Comparison of ENCODE assay signal across 10 mouse cellular contexts in the genomic region with DNA sequence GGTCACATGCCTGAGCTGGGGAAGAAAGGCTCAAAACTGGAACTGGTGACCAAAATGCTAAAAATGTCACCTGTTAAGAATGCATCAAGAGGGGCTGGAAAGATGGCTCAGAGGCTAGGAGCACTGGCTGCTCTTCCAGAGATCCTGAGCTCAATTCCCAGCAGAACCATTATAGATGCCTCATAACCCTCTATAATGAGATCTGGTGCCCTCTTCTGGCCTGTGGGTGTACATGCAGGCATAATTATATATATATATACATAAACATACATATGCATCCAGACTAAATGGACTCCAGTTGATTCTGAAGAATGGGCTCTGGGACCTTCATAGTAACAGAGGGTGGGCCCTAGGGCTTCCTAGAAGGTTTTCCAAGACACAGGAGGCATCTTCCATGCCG. TPM values are rescaled to one million over a fixed set of nuclear protein-coding genes. Genes with fewer than 3 reads are reported as not detected.
DNase-seq lines count a peak whose midpoint lies in the region; ATAC-seq and TF ChIP-seq lines count a peak whose summit lies in the region.
"Had no signal": no experiment of that assay in that cellular context is flagged by ENCODE, and none has a peak within 500 bp of the region (broad histone marks: within the 10 kb centered on the region; RNA-seq: fewer than 3 reads in every experiment).

No protein-coding gene starts in this region.

- WGBS in embryonic facial prominence, embryonic 11.5 days, result 100% methylated on average over 1 of the region's 1 CpGs
- 89% methylated on average over 1 of the region's 1 CpGs for WGBS in embryonic facial prominence, embryonic 10.5 days
- WGBS in midbrain, postnatal 0 days, result 93% methylated on average over 1 of the region's 1 CpGs
- 91% methylated on average over 1 of the region's 1 CpGs for WGBS in midbrain, embryonic 10.5 days
- WGBS in hindbrain, postnatal 0 days, result 91% methylated on average over 1 of the region's 1 CpGs

- no peaks in the 10 kb centered on the region for H3K9me3 ChIP-seq in embryonic facial prominence, embryonic 11.5 days (replicated peaks; ENCODE audit: control insufficient read depth, low read length)
- H3K9me3 ChIP-seq in embryonic facial prominence, embryonic 10.5 days, result no peaks in the 10 kb centered on the region
- H3K9me3 ChIP-seq in midbrain, postnatal 0 days (ENCODE audit: low read length), result no peaks in the 10 kb centered on the region
- 0 out of 2 replicates have a peak, but pooled peaks cover 5% of the 10 kb centered on the region for H3K9me3 ChIP-seq in midbrain, embryonic 10.5 days (replicated peaks)
- H3K9me3 ChIP-seq in hindbrain, postnatal 0 days (ENCODE audit: low read length), result no peaks in the 10 kb centered on the region
- H3K9me3 ChIP-seq: G1E; heart, embryonic 13.5 days had no signal

- H3K36me3 ChIP-seq in embryonic facial prominence, embryonic 11.5 days (replicated peaks; ENCODE audit: control insufficient read depth, insufficient read depth, low read depth, low read length), result no peaks in the 10 kb centered on the region
- H3K36me3 ChIP-seq in embryonic facial prominence, embryonic 10.5 days (replicated peaks), result no peaks in the 10 kb centered on the region
- no peaks in the 10 kb centered on the region for H3K36me3 ChIP-seq in midbrain, postnatal 0 days (ENCODE audit: insufficient read depth, low read length)
- H3K36me3 ChIP-seq in midbrain, embryonic 10.5 days, result no peaks in the 10 kb centered on the region
- H3K36me3 ChIP-seq in hindbrain, postnatal 0 days (ENCODE audit: insufficient read depth, low read length), result no peaks in the 10 kb centered on the region
- H3K36me3 ChIP-seq: G1E; heart, embryonic 13.5 days had no signal

- H3K4me1 ChIP-seq in embryonic facial prominence, embryonic 11.5 days (ENCODE audit: control insufficient read depth, insufficient read depth, low read length), result no peaks in the 10 kb centered on the region
- H3K4me1 ChIP-seq in embryonic facial prominence, embryonic 10.5 days, result no peaks in the 10 kb centered on the region
- H3K4me1 ChIP-seq in midbrain, postnatal 0 days (ENCODE audit: insufficient read depth, low read length), result no peaks in the 10 kb centered on the region
- no peaks in the 10 kb centered on the region for H3K4me1 ChIP-seq in midbrain, embryonic 10.5 days
- no peaks in the 10 kb centered on the region for H3K4me1 ChIP-seq in hindbrain, postnatal 0 days (ENCODE audit: insufficient read depth, low read length)

- no peak for ATAC-seq in embryonic facial prominence, embryonic 11.5 days (replicated peaks; ENCODE audit: insufficient number of reproducible peaks, low FRiP score, low TSS enrichment, low read depth)
- no peak for ATAC-seq in midbrain, postnatal 0 days (ENCODE audit: low FRiP score)
- ATAC-seq in hindbrain, postnatal 0 days, result peak; percentile 38; the same call in 1 of the 2 replicates
- peak; percentile 49; the same call in 1 of the 2 replicates for ATAC-seq in neutrophil, adult 5-6 weeks (ENCODE audit: extremely low read depth, insufficient number of reproducible peaks, low FRiP score, poor library complexity, severe bottlenecking)

- H3K4me2 ChIP-seq in embryonic facial prominence, embryonic 11.5 days (ENCODE audit: low read depth, low read length), result no peak overlapping the region
- no peak overlapping the region for H3K4me2 ChIP-seq in midbrain, postnatal 0 days (ENCODE audit: low read depth, low read length, poor library complexity, severe bottlenecking)
- no peak overlapping the region for H3K4me2 ChIP-seq in hindbrain, postnatal 0 days (ENCODE audit: low read depth, low read length)
- H3K4me2 ChIP-seq: heart, embryonic 13.5 days had no signal

- DNase-seq in embryonic facial prominence, embryonic 11.5 days (ENCODE audit: low spot score), result peak; percentile 57
- DNase-seq in embryonic facial prominence, embryonic 10.5 days (ENCODE audit: low spot score), result no peak
- DNase-seq in midbrain, postnatal 0 days (ENCODE audit: low spot score), result peak; percentile 61
- DNase-seq in midbrain, embryonic 10.5 days (ENCODE audit: low spot score), result no peak
- peak; percentile 32 for DNase-seq in cerebellum, adult 9-10 months
- peak; percentile 68 for DNase-seq in hindbrain, postnatal 0 days (ENCODE audit: low spot score)
- no peak for DNase-seq in urinary bladder, postnatal 36 days (ENCODE audit: low spot score in 2 of 2)

- no peak overlapping the region for H3K4me3 ChIP-seq in embryonic facial prominence, embryonic 11.5 days (ENCODE audit: low read depth, low read length)
- H3K4me3 ChIP-seq in embryonic facial prominence, embryonic 10.5 days, result no peak overlapping the region
- H3K4me3 ChIP-seq in midbrain, postnatal 0 days (ENCODE audit: low read depth, low read length), result no peak overlapping the region
- H3K4me3 ChIP-seq in midbrain, embryonic 10.5 days, result no peak overlapping the region
- H3K4me3 ChIP-seq in hindbrain, postnatal 0 days (ENCODE audit: low read length), result no peak overlapping the region
- H3K4me3 ChIP-seq: heart, embryonic 13.5 days had no signal

- TF ChIP-seq CTCF in midbrain, postnatal 0 days (IDR thresholded peaks at IDR 0.05), result peak; percentile 63
- peak; percentile 63 for TF ChIP-seq CTCF in hindbrain, postnatal 0 days (IDR thresholded peaks at IDR 0.05; ENCODE audit: low read depth)

- H3K27ac ChIP-seq in embryonic facial prominence, embryonic 11.5 days (replicated peaks; ENCODE audit: low read depth, low read length), result no peak overlapping the region
- H3K27ac ChIP-seq in embryonic facial prominence, embryonic 10.5 days (replicated peaks), result no peak overlapping the region
- H3K27ac ChIP-seq in midbrain, postnatal 0 days (ENCODE audit: low read depth, low read length), result no peak overlapping the region
- H3K27ac ChIP-seq in midbrain, embryonic 10.5 days (replicated peaks), result no peak overlapping the region
- H3K27ac ChIP-seq in hindbrain, postnatal 0 days, result no peak overlapping the region
- H3K27ac ChIP-seq: heart, embryonic 13.5 days had no signal

- no peak overlapping the region for H3K9ac ChIP-seq in embryonic facial prominence, embryonic 11.5 days (replicated peaks; ENCODE audit: low read length)
- no peak overlapping the region for H3K9ac ChIP-seq in midbrain, postnatal 0 days (replicated peaks; ENCODE audit: low read length, poor library complexity, severe bottlenecking)
- H3K9ac ChIP-seq in hindbrain, postnatal 0 days (replicated peaks; ENCODE audit: low read length), result no peak overlapping the region
- H3K9ac ChIP-seq: heart, embryonic 13.5 days had no signal

- H3K27me3 ChIP-seq in embryonic facial prominence, embryonic 11.5 days (ENCODE audit: control insufficient read depth, insufficient read depth, low read length), result no peaks in the 10 kb centered on the region
- H3K27me3 ChIP-seq in embryonic facial prominence, embryonic 10.5 days (replicated peaks; ENCODE audit: low read depth, poor library complexity, severe bottlenecking), result no peaks in the 10 kb centered on the region
- no peaks in the 10 kb centered on the region for H3K27me3 ChIP-seq in midbrain, postnatal 0 days (ENCODE audit: insufficient read depth, low read length)
- H3K27me3 ChIP-seq in midbrain, embryonic 10.5 days (ENCODE audit: low read depth, poor library complexity, severe bottlenecking), result no peaks in the 10 kb centered on the region
- H3K27me3 ChIP-seq in hindbrain, postnatal 0 days (ENCODE audit: insufficient read depth, low read length), result no peaks in the 10 kb centered on the region
- H3K27me3 ChIP-seq: heart, embryonic 13.5 days had no signal

RNA-seq across cellular contexts. Expression of a gene that starts 18.2 kb away (rescaled TPM):
- not detected in 2 replicates for polyA plus RNA-seq in embryonic facial prominence, embryonic 11.5 days (2014; fragmentation: Nextera tagmentation; extraction: Ambion mirVana)
- not detected in 2 replicates for polyA plus RNA-seq in embryonic facial prominence, embryonic 10.5 days (2016; fragmentation: Nextera tagmentation; extraction: Ambion mirVana)
- total RNA-seq in midbrain, postnatal 0 days (2014; rRNA removed), result not detected in 2 replicates
- 0.16 TPM in 1 of 2 replicates, not detected in the other for polyA plus RNA-seq in midbrain, postnatal 0 days (2015; fragmentation: Nextera tagmentation; extraction: Ambion mirVana)
- polyA plus RNA-seq in midbrain, embryonic 10.5 days (2016; fragmentation: Nextera tagmentation; extraction: Ambion mirVana), result not detected in 2 replicates
- total RNA-seq in hindbrain, postnatal 0 days (2014; rRNA removed), result not detected in 2 replicates
- polyA plus RNA-seq in hindbrain, postnatal 0 days (2015; fragmentation: Nextera tagmentation; extraction: Ambion mirVana), result 0.08 TPM in 1 of 2 replicates, not detected in the other
- total RNA-seq in neutrophil, adult 5-6 weeks (2017), result 0.35 TPM in 1 of 2 replicates, not detected in the other
- polyA plus RNA-seq: G1E; heart, embryonic 13.5 days had no signal

RNA-seq across cellular contexts. Expression of a gene that starts 33.7 kb away (rescaled TPM):
- polyA plus RNA-seq in embryonic facial prominence, embryonic 11.5 days (2014; fragmentation: Nextera tagmentation; extraction: Ambion mirVana), result 24.1 and 25.0 TPM in 2 replicates
- polyA plus RNA-seq in embryonic facial prominence, embryonic 10.5 days (2016; fragmentation: Nextera tagmentation; extraction: Ambion mirVana), result 27.3 and 29.7 TPM in 2 replicates
- 15.3 and 17.4 TPM in 2 replicates for total RNA-seq in midbrain, postnatal 0 days (2014; rRNA removed)
- 15.8 and 16.7 TPM in 2 replicates for polyA plus RNA-seq in midbrain, postnatal 0 days (2015; fragmentation: Nextera tagmentation; extraction: Ambion mirVana)
- polyA plus RNA-seq in midbrain, embryonic 10.5 days (2016; fragmentation: Nextera tagmentation; extraction: Ambion mirVana), result 24.5 and 28.7 TPM in 2 replicates
- 17.6 and 24.4 TPM in 2 replicates for total RNA-seq in hindbrain, postnatal 0 days (2014; rRNA removed)
- polyA plus RNA-seq in hindbrain, postnatal 0 days (2015; fragmentation: Nextera tagmentation; extraction: Ambion mirVana), result 22.4 and 22.5 TPM in 2 replicates
- 175 and 180 TPM in 2 replicates for total RNA-seq in neutrophil, adult 5-6 weeks (2017)

Comparison
In these comparisons a context has a peak if more than half of its experiments do, and no peak if none do; other contexts are left out.
1. DNase-seq: peak in embryonic facial prominence, embryonic 11.5 days (single experiment), midbrain, postnatal 0 days (single experiment), cerebellum, adult 9-10 months (single experiment) and hindbrain, postnatal 0 days (single experiment); none in embryonic facial prominence, embryonic 10.5 days (single experiment), midbrain, embryonic 10.5 days (single experiment) and urinary bladder, postnatal 36 days (0 of 2).
2. ATAC-seq: peak in hindbrain, postnatal 0 days (single experiment) and neutrophil, adult 5-6 weeks (single experiment); none in embryonic facial prominence, embryonic 11.5 days (single experiment) and midbrain, postnatal 0 days (single experiment).